Mouse (Mus musculus): ENCODE data around the gene Mt3. TPM values are rescaled to one million over a fixed set of nuclear protein-coding genes. Genes with fewer than 3 reads are reported as not detected.

Gene Mt3
- polyA plus RNA-seq, 1 experiment from 2014 or later = 73.3 TPM

DNA sequence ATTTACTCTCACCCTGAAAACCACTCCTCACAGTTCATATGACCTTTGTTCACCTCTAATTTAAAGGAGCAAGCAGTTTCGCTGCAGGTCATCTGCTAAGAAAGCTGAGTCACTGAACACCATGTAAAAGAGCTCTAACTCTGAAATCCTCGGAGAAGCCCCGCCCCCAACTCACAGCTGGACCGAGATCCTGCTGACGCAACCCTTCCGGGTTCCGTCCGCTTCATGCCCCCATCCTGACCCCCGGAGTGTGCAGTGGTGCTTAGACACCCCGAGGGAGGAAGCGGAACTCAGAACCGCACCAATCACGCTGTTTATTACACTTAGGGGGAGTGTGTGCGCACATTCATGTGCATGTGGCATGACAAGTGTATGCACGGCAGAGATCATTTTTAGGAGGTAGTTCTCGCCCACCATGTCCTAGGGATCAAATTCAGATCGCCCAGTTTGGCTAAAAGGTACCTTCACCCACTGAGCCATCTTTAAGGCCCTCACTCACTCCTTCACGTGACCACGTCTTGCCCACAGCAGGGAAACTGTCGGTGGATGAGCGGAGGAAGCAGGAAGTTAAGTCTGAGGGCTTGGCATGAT, 38.8 kb downstream of the Mt3 start:
- no peaks in the 10 kb centered on the region for H3K36me3 ChIP-seq
- H3K27me3 ChIP-seq = peaks cover 22% of the 10 kb centered on the region
- H3K9ac ChIP-seq (replicated peaks) = no peak overlapping the region
- H3K4me3 ChIP-seq (replicated peaks) = peak overlapping the region; percentile 26
- peak overlapping the region; percentile 51 for H3K4me2 ChIP-seq (replicated peaks)
- peaks cover 20% of the 10 kb centered on the region for H3K4me1 ChIP-seq (replicated peaks)
- no peaks in the 10 kb centered on the region for H3K9me3 ChIP-seq
- WGBS = 29% methylated on average over 21 of the region's 21 CpGs
- H3K27ac ChIP-seq = no peak overlapping the region
- ATAC-seq = no peak

DNA sequence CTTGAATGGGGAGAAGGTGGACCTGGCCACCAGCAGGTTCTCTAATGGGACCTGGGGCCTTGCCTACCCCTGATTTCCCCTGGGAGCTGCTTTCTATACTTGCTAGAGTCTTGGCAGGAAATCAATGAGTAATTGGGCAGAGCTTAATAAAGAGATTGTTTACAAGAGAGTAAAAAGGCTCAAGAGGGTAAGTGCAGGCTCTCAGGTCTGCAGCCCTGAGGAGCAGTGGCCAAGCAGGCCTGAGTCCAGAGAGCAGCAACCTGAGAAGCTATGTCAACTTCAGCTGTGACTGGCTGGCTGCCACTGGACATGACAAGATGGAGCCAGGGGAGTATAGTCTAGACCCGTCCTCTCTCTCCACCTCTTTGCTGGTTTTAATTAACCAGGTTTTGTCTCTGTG, 40.5 kb downstream of the Mt3 start:
- Histone ChIP-seq H3K9me3 (no peaks in the 10 kb centered on the region), H3K9ac (replicated peaks) (no peak overlapping the region), H3K4me3 (replicated peaks) (no peak overlapping the region), H3K27me3 (peaks cover 5% of the 10 kb centered on the region; the same call in 1 of the 2 replicates), H3K4me1 (replicated peaks) (peaks cover 3% of the 10 kb centered on the region; the same call in 1 of the 2 replicates), H3K36me3 (no peaks in the 10 kb centered on the region), H3K4me2 (replicated peaks) (no peak overlapping the region), H3K27ac (no peak overlapping the region)
- 74% methylated on average over 1 of the region's 1 CpGs for WGBS
- no peak for ATAC-seq

DNA sequence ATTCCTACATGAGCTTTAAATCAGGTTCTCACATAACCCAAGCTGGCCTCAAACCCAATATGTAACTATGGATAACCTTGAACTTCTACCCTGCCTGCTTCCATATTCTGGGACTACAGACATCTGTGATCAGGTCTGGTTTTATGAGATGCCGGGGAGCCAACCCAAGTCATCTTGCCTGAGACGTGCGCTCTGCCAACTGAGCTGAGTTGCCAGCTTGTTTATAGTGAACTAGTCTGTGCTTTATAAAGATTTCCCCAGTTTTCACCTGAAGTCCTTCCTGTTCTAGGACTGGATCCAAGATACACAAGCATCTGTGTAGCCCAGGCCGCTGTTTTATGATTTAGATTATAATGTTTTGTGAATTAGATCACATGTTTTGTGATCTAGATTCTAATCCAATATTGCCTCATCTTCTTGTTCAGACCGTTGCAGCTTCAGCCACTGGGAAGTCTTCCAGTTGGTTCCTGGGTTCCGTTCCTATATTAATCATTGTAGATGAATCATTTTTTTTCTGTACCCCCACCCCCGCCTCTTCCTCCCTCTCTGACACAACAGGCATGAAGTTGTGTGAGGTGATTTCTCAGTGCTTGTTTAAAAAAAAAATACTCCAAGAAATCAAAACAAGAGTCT, 42.3 kb downstream of the Mt3 start:
- no peak for ATAC-seq
- Histone ChIP-seq H3K27me3 (no peaks in the 10 kb centered on the region), H3K4me2 (replicated peaks) (no peak overlapping the region), H3K27ac (no peak overlapping the region), H3K9me3 (no peaks in the 10 kb centered on the region), H3K36me3 (no peaks in the 10 kb centered on the region), H3K9ac (replicated peaks) (no peak overlapping the region), H3K4me3 (replicated peaks) (no peak overlapping the region), H3K4me1 (replicated peaks) (peaks cover 3% of the 10 kb centered on the region; the same call in 1 of the 2 replicates)
- 89% methylated on average over 7 of the region's 7 CpGs for WGBS

DNA sequence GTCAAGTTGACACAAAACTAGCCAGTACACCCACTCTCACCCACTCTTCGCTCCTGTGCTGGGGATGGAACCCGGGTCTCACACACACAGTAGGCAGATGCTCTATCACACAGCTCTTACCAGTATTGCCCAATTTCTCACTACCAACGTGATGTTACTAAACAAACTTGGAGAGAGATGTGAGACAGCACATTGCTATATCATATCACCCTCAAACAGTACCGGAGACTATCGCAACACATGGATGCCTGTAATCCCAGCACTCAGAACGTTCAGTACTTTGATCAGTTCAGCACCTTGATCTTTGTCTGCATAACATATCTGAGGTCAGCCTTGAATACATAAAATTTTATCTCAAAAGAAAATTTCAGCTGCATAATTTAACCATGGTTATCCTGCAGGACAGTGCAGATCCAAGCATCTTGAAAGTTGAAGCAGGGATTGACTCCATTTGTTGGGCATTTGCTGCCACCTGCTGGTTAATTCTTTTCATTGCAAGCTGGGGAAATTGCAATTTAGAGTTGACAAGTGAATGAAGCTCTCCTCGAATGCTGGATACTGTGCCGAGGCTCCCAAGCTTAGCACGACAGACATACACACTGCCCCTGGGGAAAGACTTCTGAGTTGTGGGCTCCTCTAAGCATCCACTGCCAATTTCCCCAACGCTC, 46.9 kb downstream of the Mt3 start:
- Histone ChIP-seq H3K36me3 (no peaks in the 10 kb centered on the region), H3K4me1 (replicated peaks) (no peaks in the 10 kb centered on the region), H3K27ac (no peak overlapping the region), H3K4me2 (replicated peaks) (no peak overlapping the region), H3K4me3 (replicated peaks) (no peak overlapping the region), H3K9ac (replicated peaks) (no peak overlapping the region), H3K27me3 (no peaks in the 10 kb centered on the region), H3K9me3 (no peaks in the 10 kb centered on the region)
- 46% methylated on average over 10 of the region's 10 CpGs for WGBS
- peak; percentile 63 for ATAC-seq

Other genes starting within 250 kb of the Mt3 start
- gene Amfr, start 139.8 kb upstream of the Mt3 start, polyA plus RNA-seq (2015; fragmentation: Nextera tagmentation; extraction: Ambion mirVana) = 58.1 and 64.7 TPM in 2 replicates
- 137 and 138 TPM in 2 replicates for gene Nudt21, start 115.6 kb upstream of the Mt3 start, polyA plus RNA-seq (2015; fragmentation: Nextera tagmentation; extraction: Ambion mirVana)
- 13.4 and 15.4 TPM in 2 replicates for gene Ogfod1, start 115.4 kb upstream of the Mt3 start, polyA plus RNA-seq (2015; fragmentation: Nextera tagmentation; extraction: Ambion mirVana)
- gene Bbs2, start 53.7 kb upstream of the Mt3 start, polyA plus RNA-seq (2015; fragmentation: Nextera tagmentation; extraction: Ambion mirVana) = 25.5 and 27.5 TPM in 2 replicates
- gene Mt4, start 15.4 kb upstream of the Mt3 start, polyA plus RNA-seq (2015; fragmentation: Nextera tagmentation; extraction: Ambion mirVana) = not detected in 2 replicates
- 6.1 and 9.4 TPM in 2 replicates for gene Mt2, start 20.1 kb downstream of the Mt3 start, polyA plus RNA-seq (2015; fragmentation: Nextera tagmentation; extraction: Ambion mirVana)
- gene Mt1, start 26.5 kb downstream of the Mt3 start, polyA plus RNA-seq (2015; fragmentation: Nextera tagmentation; extraction: Ambion mirVana) = 21.5 and 30.3 TPM in 2 replicates
- 76.0 and 77.7 TPM in 2 replicates for gene Nup93, start 62.0 kb downstream of the Mt3 start, polyA plus RNA-seq (2015; fragmentation: Nextera tagmentation; extraction: Ambion mirVana)
- gene Slc12a3, start 176.6 kb downstream of the Mt3 start, polyA plus RNA-seq (2015; fragmentation: Nextera tagmentation; extraction: Ambion mirVana) = 0.09 and 0.12 TPM in 2 replicates
- gene Herpud1, start 233.8 kb downstream of the Mt3 start, polyA plus RNA-seq (2015; fragmentation: Nextera tagmentation; extraction: Ambion mirVana) = 58.2 and 60.0 TPM in 2 replicates